Mouse (Mus musculus) lung, embryonic 15.5 days (tissue): Measurements from ENCODE around the gene Tvp23b. TPM values are rescaled to one million over a fixed set of nuclear protein-coding genes. Genes with fewer than 3 reads are reported as not detected.

Experiments
- ATAC-seq: fragments of 200-750 bp; cut with Nextera tagmentation; 2 replicates; pipeline ENCODE4 v1.8.0; 2017; ENCODE audit warnings: moderate number of reproducible peaks, borderline replicate concordance; ENCODE audit not compliant: low FRiP score, low TSS enrichment; ENCODE audit errors: extremely low read depth
- H3K27ac ChIP-seq: fragments of 300-500 bp; sonication (generic); 2 replicates; pipeline ENCODE4 v1.5.1; 2015; ENCODE audit warnings: moderate library complexity, mild to moderate bottlenecking, inconsistent platforms
- H3K27me3 ChIP-seq: fragments of 300-500 bp; sonication (generic); 2 replicates; pipeline ENCODE4 v1.6.1; 2015; ENCODE audit warnings: inconsistent platforms
- H3K36me3 ChIP-seq: fragments of 300-500 bp; sonication (generic); 2 replicates; pipeline ENCODE4 v1.6.1; 2015; ENCODE audit warnings: inconsistent platforms
- H3K4me1 ChIP-seq: fragments of 300-500 bp; sonication (generic); 2 replicates; pipeline ENCODE4 v1.6.1; 2015; ENCODE audit warnings: inconsistent platforms
- H3K4me2 ChIP-seq: fragments of 300-500 bp; sonication (generic); 2 replicates; pipeline ENCODE4 v1.6.1; 2015; ENCODE audit warnings: inconsistent platforms, mild to moderate bottlenecking, moderate library complexity
- H3K4me3 ChIP-seq: fragments of 300-500 bp; sonication (generic); 2 replicates; pipeline ENCODE4 v1.5.1; 2015; ENCODE audit warnings: mild to moderate bottlenecking, inconsistent platforms
- H3K9ac ChIP-seq: fragments of 300-500 bp; sonication (generic); 2 replicates; pipeline ENCODE4 v1.6.1; 2015; ENCODE audit warnings: inconsistent platforms
- H3K9me3 ChIP-seq: fragments of 300-500 bp; sonication (generic); 2 replicates; pipeline ENCODE4 v1.6.1; 2016; ENCODE audit warnings: inconsistent platforms
- WGBS: fragments of 180-500 bp; shearing (Covaris S2); methylation state at CpG from one replicate; pipeline ENCODE4 v1.1.7; 2015; 5-methylcytosine and 5-hydroxymethylcytosine counted together
- polyA plus RNA-seq: library from polyadenylated mRNA; unstranded; fragments of >200 nt; fragmentation: Nextera tagmentation; extraction: Ambion mirVana; gene quantifications from 2 replicates; pipeline ENCODE4 v1.2.1, GENCODE M21; 2015

The Tvp23b gene
- polyA plus RNA-seq: 69.3 and 74.3 TPM in 2 replicates

- H3K36me3 ChIP-seq: peaks cover 9% of the 10 kb centered on the region; the same call in 1 of the 2 replicates
- H3K9me3 ChIP-seq: no peaks in the 10 kb centered on the region
- peak within 1 kb of the TSS; percentile 78 for H3K4me2 ChIP-seq
- WGBS: 1% methylated on average over 55 of the region's 55 CpGs
- no peaks in the 10 kb centered on the region for H3K27me3 ChIP-seq
- H3K4me3 ChIP-seq: peak within 1 kb of the TSS; percentile 84
- ATAC-seq: peak; percentile 97
- H3K4me1 ChIP-seq: peaks cover 12% of the 10 kb centered on the region; the same call in 1 of the 2 replicates
- peak within 1 kb of the TSS; percentile 87 for H3K9ac ChIP-seq
- peak within 1 kb of the TSS; percentile 80 for H3K27ac ChIP-seq
These were observed at the start of gene Tvp23b for GRCm38 (mm10) chr11:62879220-62880048. Tvp23b (plus strand) TSS chr11:62879455.

GRCm38 (mm10) chr11:62830387-62830786, 48.9 kb upstream of the Tvp23b start:
- no peak for ATAC-seq

GRCm38 (mm10) chr11:62831906-62832305, 47.3 kb upstream of the Tvp23b start:
- H3K4me1 ChIP-seq: no peaks in the 10 kb centered on the region
- no peaks in the 10 kb centered on the region for H3K9me3 ChIP-seq
- H3K9ac ChIP-seq: no peak overlapping the region
- no peaks in the 10 kb centered on the region for H3K27me3 ChIP-seq
- no peak overlapping the region for H3K4me3 ChIP-seq
- H3K27ac ChIP-seq: no peak overlapping the region
- peaks cover 9% of the 10 kb centered on the region; the same call in 1 of the 2 replicates for H3K36me3 ChIP-seq
- ATAC-seq: no peak
- no peak overlapping the region for H3K4me2 ChIP-seq

More at GRCm38 (mm10) chr11:62830387-62830786, 48.9 kb upstream of the Tvp23b start:
- no peak overlapping the region for H3K9ac ChIP-seq
- no peaks in the 10 kb centered on the region for H3K9me3 ChIP-seq
- H3K36me3 ChIP-seq: peaks cover 3% of the 10 kb centered on the region; the same call in 1 of the 2 replicates
- H3K4me2 ChIP-seq: no peak overlapping the region
- H3K4me1 ChIP-seq: peaks cover 7% of the 10 kb centered on the region; the same call in 1 of the 2 replicates
- no peak overlapping the region for H3K4me3 ChIP-seq
- no peak overlapping the region for H3K27ac ChIP-seq
- no peaks in the 10 kb centered on the region for H3K27me3 ChIP-seq
- 69% methylated on average over 2 of the region's 2 CpGs for WGBS

GRCm38 (mm10) chr11:62844562-62844961, 34.7 kb upstream of the Tvp23b start:
- H3K27ac ChIP-seq: no peak overlapping the region
- H3K36me3 ChIP-seq: peaks cover 14% of the 10 kb centered on the region; the same call in 1 of the 2 replicates
- H3K4me1 ChIP-seq: peaks cover 4% of the 10 kb centered on the region; the same call in 1 of the 2 replicates
- no peaks in the 10 kb centered on the region for H3K9me3 ChIP-seq
- H3K4me2 ChIP-seq: no peak overlapping the region
- ATAC-seq: no peak
- H3K9ac ChIP-seq: no peak overlapping the region
- no peak overlapping the region for H3K4me3 ChIP-seq
- no peaks in the 10 kb centered on the region for H3K27me3 ChIP-seq
- 67% methylated on average over 5 of the region's 5 CpGs for WGBS

GRCm38 (mm10) chr11:62845730-62846129, 33.5 kb upstream of the Tvp23b start:
- H3K27me3 ChIP-seq: no peaks in the 10 kb centered on the region
- H3K4me1 ChIP-seq: peaks cover 4% of the 10 kb centered on the region; the same call in 1 of the 2 replicates
- ATAC-seq: no peak
- H3K4me2 ChIP-seq: no peak overlapping the region
- H3K9me3 ChIP-seq: no peaks in the 10 kb centered on the region
- H3K9ac ChIP-seq: no peak overlapping the region
- peaks cover 6% of the 10 kb centered on the region; the same call in 1 of the 2 replicates for H3K36me3 ChIP-seq
- H3K4me3 ChIP-seq: no peak overlapping the region
- 58% methylated on average over 3 of the region's 3 CpGs for WGBS
- no peak overlapping the region for H3K27ac ChIP-seq

GRCm38 (mm10) chr11:62846961-62847654, 32.1 kb upstream of the Tvp23b start, which contains the start of gene Fbxw10:
Fbxw10 (plus strand) TSS chr11:62847069.
- Histone ChIP-seq H3K4me1 (peaks cover 4% of the 10 kb centered on the region; the same call in 1 of the 2 replicates), H3K27ac (0 out of 2 replicates have a peak within 1 kb of the TSS, but pooled peaks have one; percentile 21), H3K9ac (no peak within 1 kb of the TSS), H3K4me3 (peak within 1 kb of the TSS; percentile 22; the same call in 1 of the 2 replicates), H3K27me3 (no peaks in the 10 kb centered on the region), H3K36me3 (0 out of 2 replicates have a peak, but pooled peaks cover 1% of the 10 kb centered on the region), H3K9me3 (no peaks in the 10 kb centered on the region), H3K4me2 (peak within 1 kb of the TSS; percentile 46)
- ATAC-seq: no peak
- WGBS: 27% methylated on average over 12 of the region's 12 CpGs

- ATAC-seq: no peak
- WGBS: 46% methylated on average over 4 of the region's 4 CpGs
- Histone ChIP-seq H3K9me3 (no peaks in the 10 kb centered on the region), H3K27ac (no peak overlapping the region), H3K27me3 (no peaks in the 10 kb centered on the region), H3K4me2 (no peak overlapping the region; the same call in 1 of the 2 replicates), H3K36me3 (no peaks in the 10 kb centered on the region), H3K4me1 (peaks cover 4% of the 10 kb centered on the region; the same call in 1 of the 2 replicates), H3K4me3 (no peak overlapping the region), H3K9ac (no peak overlapping the region)
These were observed 31.5 kb upstream of the Tvp23b start for GRCm38 (mm10) chr11:62847655-62848191.

- no peak for ATAC-seq
These were observed 31.0 kb upstream of the Tvp23b start for GRCm38 (mm10) chr11:62848301-62848700.

GRCm38 (mm10) chr11:62851199-62851598, 28.1 kb upstream of the Tvp23b start:
- no peak overlapping the region for H3K9ac ChIP-seq
- H3K4me3 ChIP-seq: no peak overlapping the region
- H3K9me3 ChIP-seq: no peaks in the 10 kb centered on the region
- ATAC-seq: no peak
- peaks cover 4% of the 10 kb centered on the region; the same call in 1 of the 2 replicates for H3K4me1 ChIP-seq
- no peaks in the 10 kb centered on the region for H3K36me3 ChIP-seq
- no peaks in the 10 kb centered on the region for H3K27me3 ChIP-seq
- WGBS: 73% methylated on average over 1 of the region's 1 CpGs
- H3K27ac ChIP-seq: no peak overlapping the region
- no peak overlapping the region for H3K4me2 ChIP-seq

More at GRCm38 (mm10) chr11:62848301-62848700, 31.0 kb upstream of the Tvp23b start:
- Histone ChIP-seq H3K9ac (no peak overlapping the region), H3K27me3 (no peaks in the 10 kb centered on the region), H3K4me1 (peaks cover 4% of the 10 kb centered on the region; the same call in 1 of the 2 replicates), H3K9me3 (no peaks in the 10 kb centered on the region), H3K4me3 (no peak overlapping the region), H3K4me2 (no peak overlapping the region), H3K36me3 (no peaks in the 10 kb centered on the region), H3K27ac (no peak overlapping the region)
- WGBS: 50% methylated on average over 2 of the region's 2 CpGs

GRCm38 (mm10) chr11:62853334-62853733, 25.9 kb upstream of the Tvp23b start:
- H3K36me3 ChIP-seq: no peaks in the 10 kb centered on the region
- no peaks in the 10 kb centered on the region for H3K27me3 ChIP-seq
- no peak overlapping the region for H3K4me2 ChIP-seq
- no peaks in the 10 kb centered on the region for H3K4me1 ChIP-seq
- no peaks in the 10 kb centered on the region for H3K9me3 ChIP-seq
- no peak overlapping the region for H3K27ac ChIP-seq
- 79% methylated on average over 6 of the region's 6 CpGs for WGBS
- H3K9ac ChIP-seq: no peak overlapping the region
- ATAC-seq: no peak
- H3K4me3 ChIP-seq: no peak overlapping the region

- Histone ChIP-seq H3K27ac (no peak overlapping the region), H3K4me1 (no peaks in the 10 kb centered on the region), H3K9me3 (no peaks in the 10 kb centered on the region), H3K4me3 (no peak overlapping the region), H3K4me2 (no peak overlapping the region), H3K27me3 (no peaks in the 10 kb centered on the region), H3K36me3 (no peaks in the 10 kb centered on the region), H3K9ac (no peak overlapping the region)
- WGBS: 78% methylated on average over 4 of the region's 4 CpGs
- ATAC-seq: no peak
These were observed 13.7 kb upstream of the Tvp23b start for GRCm38 (mm10) chr11:62865562-62865961.
